Mouse (Mus musculus) mouse trophoblast stem cell (cell line): ENCODE measurements around the gene Zc3h7a.
"Not testable (repeated sequence)": the region's sequence is repeated elsewhere in the genome, so short reads cannot be mapped to it uniquely, and the experiment has no call there.

Experiments
- in situ Hi-C, 2 experiments: fragments of 300-500 bp; cut with MseI, MboI; formaldehyde crosslinking; loops; 2 replicates in 1 of 2; 3 replicates in 1 of 2; pipeline ENCODE4 v1.15.1; 2025

Gene Zc3h7a

GRCm38 (mm10) chr16:11176208-11176883 is at the start of gene Zc3h7a:
TSS of gene Zc3h7a (minus strand) at chr16:11176393.
- in situ Hi-C loops: no loop called here

GRCm38 (mm10) chr16:11217801-11218200 is 41.6 kb upstream of the Zc3h7a start:
- in situ Hi-C loops: no loop called here

- in situ Hi-C loops: no loop called here
These were observed 27.6 kb upstream of the Zc3h7a start for GRCm38 (mm10) chr16:11203600-11204390.

- in situ Hi-C loops: no loop called here
These were observed 26.7 kb upstream of the Zc3h7a start, which contains the start of gene Rsl1d1 for GRCm38 (mm10) chr16:11202571-11203554. TSS of gene Rsl1d1 (minus strand) at chr16:11203331.

GRCm38 (mm10) chr16:11201740-11202394 is 25.7 kb upstream of the Zc3h7a start:
- in situ Hi-C loops: no loop called here

- in situ Hi-C loops: no loop called here
These were observed 24.1 kb upstream of the Zc3h7a start for GRCm38 (mm10) chr16:11200247-11200646.

GRCm38 (mm10) chr16:11198467-11198866 is 22.3 kb upstream of the Zc3h7a start:
- in situ Hi-C loops: no loop called here

GRCm38 (mm10) chr16:11197052-11197451 is 20.9 kb upstream of the Zc3h7a start:
- in situ Hi-C loops: no loop called here

- in situ Hi-C loops: no loop called here
These were observed 17.0 kb upstream of the Zc3h7a start for GRCm38 (mm10) chr16:11193231-11193630.

GRCm38 (mm10) chr16:11190150-11190549 is 14.0 kb upstream of the Zc3h7a start:
- in situ Hi-C loops: no loop called here

GRCm38 (mm10) chr16:11177404-11177803 is 1.2 kb upstream of the Zc3h7a start:
- in situ Hi-C loops: no loop called here

- in situ Hi-C loops: no loop called here
These were observed 671 bp upstream of the Zc3h7a start for GRCm38 (mm10) chr16:11176884-11177244.

- in situ Hi-C loops: no loop called here
These were observed 545 bp downstream of the Zc3h7a start for GRCm38 (mm10) chr16:11175489-11176207.

GRCm38 (mm10) chr16:11175100-11175488 is 1.1 kb downstream of the Zc3h7a start:
- in situ Hi-C loops: no loop called here

- in situ Hi-C loops: no loop called here
These were observed 1.5 kb downstream of the Zc3h7a start for GRCm38 (mm10) chr16:11174671-11175081.

GRCm38 (mm10) chr16:11171679-11172078 is 4.5 kb downstream of the Zc3h7a start:
- in situ Hi-C loops: no loop called here

- in situ Hi-C loops: no loop called here
These were observed 9.8 kb downstream of the Zc3h7a start for GRCm38 (mm10) chr16:11166431-11166830.

GRCm38 (mm10) chr16:11164695-11165255 is 11.4 kb downstream of the Zc3h7a start:
- in situ Hi-C loops: no loop called here

GRCm38 (mm10) chr16:11157721-11158120 is 18.5 kb downstream of the Zc3h7a start:
- in situ Hi-C loops: not testable (repeated sequence)

GRCm38 (mm10) chr16:11154500-11154899 is 21.7 kb downstream of the Zc3h7a start:
- in situ Hi-C loops: no loop called here
